Mouse (Mus musculus) layer of hippocampus, postnatal 14 days (tissue): ENCODE measurements around the gene Chm. TPM values are rescaled to one million over a fixed set of nuclear protein-coding genes. Genes with fewer than 3 reads are reported as not detected.
"Not testable (repeated sequence)": the region's sequence is repeated elsewhere in the genome, so short reads cannot be mapped to it uniquely, and the experiment has no call there.

ENCODE experiments used
- DNase-seq, 2 experiments: peaks; one replicate each; pipeline ENCODE4 v3.0.0; 2021 to 2022; ENCODE audit warnings: low spot score in 2 of 2, mixed read lengths in 1 of 2
- long read RNA-seq, 2 experiments: library from polyadenylated mRNA; stranded (forward); transcript quantifications; one replicate each; pipeline ENCODE4 v2.0.0; 2021
- microRNA-seq, 2 experiments: library from miRNA; unstranded; fragments of <30 nt; microRNA quantifications; one replicate each; pipeline ENCODE4 v1.2.0; 2021
- total RNA-seq, 2 experiments: library from RNA; stranded (reverse); gene quantifications; 2 replicates each; pipeline ENCODE4 v1.2.3; 2021

Gene Chm
- total RNA-seq, result 10 to 100 TPM; 33.8 to 40.7 TPM
- long read RNA-seq, experiment 1, full-length matches to known transcripts, result 10 of 16 reads
- long read RNA-seq, experiment 1, partial matches to known transcripts, result 0 of 16 reads
- long read RNA-seq, experiment 1, other reads (novel, unspliced or antisense), result 6 of 16 reads
- long read RNA-seq, experiment 2, full-length matches to known transcripts, result 14 of 21 reads
- long read RNA-seq, experiment 2, partial matches to known transcripts, result 1 of 21 reads
- long read RNA-seq, experiment 2, other reads (novel, unspliced or antisense), result 6 of 21 reads

- DNase-seq, result peak; percentile 55 to 71
Measured at GRCm38 (mm10) chrX:113185230-113185985, at the start of gene Chm. Gene Chm (minus strand): TSS chrX:113185517.

DNA sequence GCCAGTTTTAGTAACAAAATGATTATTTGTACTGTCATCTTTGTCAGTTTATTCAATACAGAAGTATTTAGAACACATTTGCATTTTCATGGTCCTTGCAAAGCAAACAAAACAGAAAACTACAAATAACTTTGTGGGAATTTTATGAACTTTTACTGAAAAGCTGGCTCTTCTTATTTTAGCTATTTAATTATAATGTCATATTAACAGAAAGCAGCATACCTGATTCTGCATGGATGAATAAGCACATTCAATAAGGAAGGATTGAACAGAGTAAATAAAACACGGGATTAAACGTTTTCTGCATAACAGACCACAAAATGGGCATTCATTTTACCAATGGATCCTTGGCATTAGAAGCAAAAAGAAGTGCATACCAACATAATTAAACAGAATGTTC is 8.6 kb upstream of the Chm start:
- DNase-seq, result no peak

- peak in 1 of 2 experiments; percentile 9 for DNase-seq
Measured at GRCm38 (mm10) chrX:113184569-113185229, 618 bp downstream of the Chm start.

- DNase-seq, result not testable (repeated sequence)
Measured at GRCm38 (mm10) chrX:113180856-113181255, 4.5 kb downstream of the Chm start.

DNA sequence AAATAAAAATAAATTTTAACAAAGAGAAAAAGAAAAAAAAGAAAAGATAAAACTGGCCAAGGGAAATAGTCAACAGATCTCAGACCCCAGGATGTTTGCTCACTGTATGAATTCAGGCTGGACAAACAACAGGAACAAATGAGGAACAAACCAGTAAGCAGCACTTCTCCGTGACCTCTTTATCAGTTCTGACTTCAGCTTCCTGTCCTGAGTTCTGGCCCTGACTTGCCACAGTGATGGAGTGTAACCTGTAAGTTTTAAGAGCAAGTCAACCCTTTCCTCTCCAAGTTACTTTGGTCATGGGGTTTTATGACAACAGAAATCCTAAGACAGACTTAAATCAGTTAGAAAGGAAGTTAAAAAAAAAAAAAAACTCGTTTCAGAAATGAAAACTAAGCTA is 12.6 kb downstream of the Chm start:
- no peak for DNase-seq

DNA sequence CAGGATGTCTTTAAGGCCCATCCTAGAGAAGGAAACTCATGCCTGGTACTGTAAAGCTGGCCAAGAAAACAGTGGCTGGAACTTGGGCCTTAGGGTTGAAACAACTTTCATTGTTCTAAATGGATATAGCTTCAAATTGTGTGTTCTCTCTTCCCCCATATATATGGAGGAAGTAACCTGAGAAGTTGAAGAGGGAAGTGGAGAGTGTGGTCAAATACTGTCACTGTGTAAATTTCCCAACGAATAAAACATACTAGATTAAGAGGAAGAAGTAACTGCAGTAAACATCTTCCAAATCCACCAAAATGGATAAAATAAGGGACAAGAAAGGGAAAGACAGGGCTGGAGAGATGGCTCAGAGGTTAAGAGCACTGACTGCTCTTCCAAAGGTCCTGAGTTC is 13.0 kb downstream of the Chm start:
- no peak for DNase-seq

DNA sequence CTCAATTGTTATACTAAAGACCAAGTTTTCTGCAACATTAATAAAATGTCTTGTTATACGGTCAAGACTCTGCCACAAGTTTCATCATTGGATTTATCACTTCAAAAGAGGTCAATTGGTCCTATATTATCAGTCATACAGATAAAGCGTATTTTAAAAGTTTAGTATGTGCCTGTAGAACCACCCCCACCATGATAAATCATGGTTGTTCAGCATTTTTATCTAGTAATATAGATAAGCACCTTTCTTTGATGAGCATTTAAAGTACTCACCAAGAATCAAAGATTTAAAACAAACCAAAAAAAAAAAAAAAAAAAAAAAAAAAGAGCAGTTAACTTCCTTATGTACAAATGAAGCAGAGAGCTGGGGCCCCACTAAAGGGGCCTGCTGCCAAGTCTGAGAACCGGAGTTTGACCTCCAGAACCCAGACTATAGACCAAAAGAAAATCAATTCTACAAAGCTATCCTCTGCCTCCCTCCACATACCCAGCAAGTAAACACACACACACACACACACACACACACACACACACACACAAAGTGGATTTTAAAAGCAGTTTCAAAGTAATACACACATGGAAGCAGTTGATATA is 25.0 kb downstream of the Chm start:
- no peak for DNase-seq

- no peak for DNase-seq
Measured at GRCm38 (mm10) chrX:113084171-113084570, 101.1 kb downstream of the Chm start.

- no peak for DNase-seq
Measured at GRCm38 (mm10) chrX:113076053-113076452, 109.3 kb downstream of the Chm start.

DNA sequence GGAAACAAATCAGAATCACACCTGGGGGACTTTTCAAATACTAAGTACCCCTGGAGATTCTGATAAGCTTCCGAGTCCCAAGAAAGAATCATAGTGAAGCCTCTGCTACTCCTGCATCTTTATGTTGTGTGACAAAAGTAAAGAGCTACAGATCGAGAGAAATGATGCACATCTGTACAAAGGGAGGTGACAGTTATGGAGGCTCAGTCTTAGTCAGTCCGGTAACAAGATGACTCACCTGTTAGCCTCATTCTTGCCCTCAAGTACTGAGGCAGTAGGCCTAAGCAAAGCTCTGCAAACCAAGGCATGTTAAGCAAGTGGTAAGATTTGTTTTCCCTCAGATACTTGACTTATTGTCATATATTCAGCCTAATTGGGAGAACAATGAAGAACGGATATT is 110.5 kb downstream of the Chm start:
- DNase-seq, result no peak

DNA sequence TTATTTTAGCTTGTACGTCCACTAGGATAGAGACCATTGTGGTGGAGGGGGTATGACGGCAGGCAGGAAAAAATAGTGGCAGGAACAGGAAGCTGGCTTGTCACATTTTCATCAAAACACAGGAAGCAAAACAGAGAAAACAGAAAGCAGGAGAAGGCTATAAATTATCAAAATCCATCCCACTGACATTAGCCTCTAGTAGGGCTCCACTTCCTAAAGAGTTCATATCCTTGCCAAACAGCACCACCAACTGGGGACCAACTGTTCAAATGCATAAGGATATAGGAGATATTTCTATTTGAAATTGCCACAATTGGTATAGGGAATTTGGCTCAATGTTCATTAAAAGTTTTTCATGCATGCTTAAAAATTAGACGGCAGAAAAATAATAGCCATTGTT is 181.7 kb downstream of the Chm start:
- no peak for DNase-seq

- no peak for DNase-seq
Measured at GRCm38 (mm10) chrX:113002192-113002591, 183.1 kb downstream of the Chm start.

Small RNA genes within 50 kb of the gene (microRNA-seq; reads per million reads assigned to microRNA genes)
- gene Mir361, result 2,725 to 5,021 reads per million in 2 experiments

Other genes with a start within 250 kb of the Chm start
- 1 to 10 TPM; 1.7 to 1.8 TPM for gene Dach2, start 112.0 kb upstream of the Chm start, total RNA-seq